In genomic region chr7:99140511-99140910, GRCm38 (mm10) we compare ENCODE assay signal across 8 mouse cellular contexts. TPM values are rescaled to one million over a fixed set of nuclear protein-coding genes. Genes with fewer than 3 reads are reported as not detected.
A peak's percentile ranks its signal among the peaks of the same experiment; 100 is the strongest.
DNase-seq lines count a peak whose midpoint lies in the region; ATAC-seq and TF ChIP-seq lines count a peak whose summit lies in the region.

No protein-coding gene starts in this region.

- WGBS in cerebellum, adult 2 months: under 1% methylated on average over 39 of the region's 39 CpGs
- WGBS in lung, postnatal 0 days: 1% methylated on average over 29 of the region's 39 CpGs
- WGBS in hindbrain, embryonic 12.5 days: under 1% methylated on average over 31 of the region's 39 CpGs
- under 1% methylated on average over 36 of the region's 39 CpGs for WGBS in midbrain, embryonic 13.5 days

- H3K4me1 ChIP-seq in cerebellum, adult 2 months (ENCODE audit: control insufficient read depth, insufficient read depth, low read length): no peaks in the 10 kb centered on the region
- peaks cover 9% of the 10 kb centered on the region; the same call in 1 of the 2 replicates for H3K4me1 ChIP-seq in lung, postnatal 0 days (ENCODE audit: insufficient read depth, low read depth, low read length)
- H3K4me1 ChIP-seq in hindbrain, embryonic 12.5 days: peaks cover 23% of the 10 kb centered on the region
- H3K4me1 ChIP-seq in midbrain, embryonic 13.5 days (replicated peaks): peaks cover 23% of the 10 kb centered on the region

- no peak for DNase-seq in cerebellum, adult 2 months
- no peak for DNase-seq in cerebellum, postnatal 36 days
- peak; percentile 39 for DNase-seq in lung, postnatal 0 days (ENCODE audit: low spot score)
- no peak for DNase-seq in lung, postnatal 25 days (ENCODE audit: low spot score)
- DNase-seq in ovary, postnatal 10 days (ENCODE audit: low spot score): no peak
- no peak for DNase-seq in left cerebral cortex, adult 18-20 months (ENCODE audit: low spot score in 2 of 2)

- TF ChIP-seq POLR2A in cerebellum, adult 2 months (IDR thresholded peaks at IDR 0.05; ENCODE audit: borderline replicate concordance, insufficient read depth, low read length): no peak

- peak overlapping the region; percentile 67 for H3K4me2 ChIP-seq in lung, postnatal 0 days (replicated peaks; ENCODE audit: low read depth, low read length)
- H3K4me2 ChIP-seq in hindbrain, embryonic 12.5 days (replicated peaks): peak overlapping the region; percentile 66
- H3K4me2 ChIP-seq in midbrain, embryonic 13.5 days (replicated peaks): peak overlapping the region; percentile 76

- H3K4me3 ChIP-seq in cerebellum, adult 2 months (replicated peaks; ENCODE audit: insufficient read depth, low read depth, low read length): peak overlapping the region; percentile 61
- peak overlapping the region; percentile 99 for H3K4me3 ChIP-seq in lung, postnatal 0 days (ENCODE audit: low read depth, low read length)
- peak overlapping the region; percentile 90 for H3K4me3 ChIP-seq in hindbrain, embryonic 12.5 days
- peak overlapping the region; percentile 95 for H3K4me3 ChIP-seq in midbrain, embryonic 13.5 days (replicated peaks)

- TF ChIP-seq CTCF in cerebellum, adult 2 months (IDR thresholded peaks at IDR 0.05; ENCODE audit: borderline replicate concordance, insufficient read depth, low read depth, low read length): no peak
- no peak for TF ChIP-seq CTCF in lung, postnatal 0 days (IDR thresholded peaks at IDR 0.05)

- H3K9me3 ChIP-seq in lung, postnatal 0 days (ENCODE audit: low read length): no peaks in the 10 kb centered on the region
- no peaks in the 10 kb centered on the region for H3K9me3 ChIP-seq in hindbrain, embryonic 12.5 days (replicated peaks)
- 0 out of 2 replicates have a peak, but pooled peaks cover under 1% of the 10 kb centered on the region for H3K9me3 ChIP-seq in midbrain, embryonic 13.5 days

- peak; percentile 1; the same call in 1 of the 2 replicates for ATAC-seq in lung, postnatal 0 days
- ATAC-seq in hindbrain, embryonic 12.5 days (ENCODE audit: low FRiP score): no peak; the same call in 1 of the 2 replicates
- no peak; the same call in 1 of the 2 replicates for ATAC-seq in midbrain, embryonic 13.5 days

- H3K9ac ChIP-seq in lung, postnatal 0 days (replicated peaks; ENCODE audit: low read depth): peak overlapping the region; percentile 89
- peak overlapping the region; percentile 90 for H3K9ac ChIP-seq in hindbrain, embryonic 12.5 days
- H3K9ac ChIP-seq in midbrain, embryonic 13.5 days (replicated peaks): peak overlapping the region; percentile 93

- H3K36me3 ChIP-seq in lung, postnatal 0 days (ENCODE audit: insufficient read depth, low read length): no peaks in the 10 kb centered on the region
- no peaks in the 10 kb centered on the region for H3K36me3 ChIP-seq in hindbrain, embryonic 12.5 days
- H3K36me3 ChIP-seq in midbrain, embryonic 13.5 days: no peaks in the 10 kb centered on the region

- no peaks in the 10 kb centered on the region for H3K27me3 ChIP-seq in cerebellum, adult 2 months (ENCODE audit: control insufficient read depth, insufficient read depth, low read length)
- no peaks in the 10 kb centered on the region for H3K27me3 ChIP-seq in lung, postnatal 0 days (replicated peaks; ENCODE audit: insufficient read depth, low read length)
- H3K27me3 ChIP-seq in hindbrain, embryonic 12.5 days: no peaks in the 10 kb centered on the region; the same call in 1 of the 2 replicates
- H3K27me3 ChIP-seq in midbrain, embryonic 13.5 days: no peaks in the 10 kb centered on the region

- peak overlapping the region; percentile 76 for H3K27ac ChIP-seq in cerebellum, adult 2 months (ENCODE audit: insufficient read depth, low read length)
- H3K27ac ChIP-seq in lung, postnatal 0 days (ENCODE audit: low read length): peak overlapping the region; percentile 94
- H3K27ac ChIP-seq in hindbrain, embryonic 12.5 days: peak overlapping the region; percentile 91
- H3K27ac ChIP-seq in midbrain, embryonic 13.5 days: peak overlapping the region; percentile 91

- TF ChIP-seq EP300 in lung, postnatal 0 days (IDR thresholded peaks at IDR 0.05): no peak

RNA-seq across cellular contexts. Expression of gene Uvrag, which starts 0.4 kb away (rescaled TPM):
- 19.2 TPM in 2 replicates for polyA plus RNA-seq in cerebellum, adult 2 months (2012; rRNA removed)
- 23.4 and 28.6 TPM in 2 replicates for polyA plus RNA-seq in lung, postnatal 0 days (2015; fragmentation: Nextera tagmentation; extraction: Ambion mirVana)
- polyA plus RNA-seq in hindbrain, embryonic 12.5 days (2016; fragmentation: Nextera tagmentation; extraction: Ambion mirVana): 16.6 and 17.7 TPM in 2 replicates
- polyA plus RNA-seq in midbrain, embryonic 13.5 days (2015; fragmentation: Nextera tagmentation; extraction: Ambion mirVana): 13.1 and 16.3 TPM in 2 replicates
- total RNA-seq in left cerebral cortex, adult 18-20 months (2021): 10 to 100 TPM; 51.7 to 56.8 TPM

RNA-seq across cellular contexts. Expression of gene Dgat2, which starts 42.0 kb away (rescaled TPM):
- 26.2 and 28.1 TPM in 2 replicates for polyA plus RNA-seq in cerebellum, adult 2 months (2012; rRNA removed)
- 14.6 and 15.3 TPM in 2 replicates for polyA plus RNA-seq in lung, postnatal 0 days (2015; fragmentation: Nextera tagmentation; extraction: Ambion mirVana)
- polyA plus RNA-seq in hindbrain, embryonic 12.5 days (2016; fragmentation: Nextera tagmentation; extraction: Ambion mirVana): 11.6 and 12.8 TPM in 2 replicates
- 11.1 and 12.8 TPM in 2 replicates for polyA plus RNA-seq in midbrain, embryonic 13.5 days (2015; fragmentation: Nextera tagmentation; extraction: Ambion mirVana)
- 10 to 100 TPM; 57.5 to 63.0 TPM for total RNA-seq in left cerebral cortex, adult 18-20 months (2021)
